Mouse (Mus musculus): Measurements from ENCODE around the gene Ccin. TPM values are rescaled to one million over a fixed set of nuclear protein-coding genes. Genes with fewer than 3 reads are reported as not detected.

Gene Ccin
- polyA plus RNA-seq, 1 experiment from 2014 or later = not detected

DNA sequence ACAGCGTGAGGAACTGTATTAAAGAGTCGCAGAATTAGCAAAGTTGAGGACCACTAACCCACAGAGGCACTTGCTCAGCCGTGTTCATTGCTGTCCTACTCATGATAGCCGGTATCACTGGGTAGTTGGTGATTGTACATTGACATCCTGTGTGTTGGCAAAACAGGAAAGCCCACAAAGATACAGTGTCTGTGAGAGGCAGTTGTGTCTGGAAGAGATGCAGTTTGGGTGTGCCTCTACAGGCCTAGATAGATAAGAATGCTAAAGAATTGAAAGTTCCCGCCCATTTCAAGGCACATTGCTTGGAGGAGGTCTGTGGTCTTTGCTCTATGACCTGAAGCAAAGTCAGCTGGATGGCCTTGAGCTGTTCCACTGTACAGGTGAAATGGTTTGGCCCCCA, 20.8 kb downstream of the Ccin start, which contains the start of gene Clta:
Gene Clta, plus strand, starts transcription at position 327 of the 400 bp plus-strand sequence.
- no peak within 1 kb of the TSS for H3K27ac ChIP-seq (ENCODE audit: low read depth, low read length)
- no peak within 1 kb of the TSS for H3K4me2 ChIP-seq (ENCODE audit: low read depth, low read length)
- no peaks in the 10 kb centered on the region for H3K36me3 ChIP-seq (ENCODE audit: control insufficient read depth, insufficient read depth, low read length)
- H3K9me3 ChIP-seq (ENCODE audit: control insufficient read depth, low read length) = no peaks in the 10 kb centered on the region
- H3K9ac ChIP-seq (replicated peaks; ENCODE audit: low read depth, low read length) = no peak within 1 kb of the TSS
- H3K4me1 ChIP-seq (ENCODE audit: control insufficient read depth, insufficient read depth, low read length) = no peaks in the 10 kb centered on the region
- no peak for ATAC-seq (ENCODE audit: low read depth)
- WGBS = 90% methylated on average over 5 of the region's 5 CpGs
- no peaks in the 10 kb centered on the region for H3K27me3 ChIP-seq (ENCODE audit: control insufficient read depth, insufficient read depth, low read length)
- H3K4me3 ChIP-seq (ENCODE audit: low read depth, low read length) = no peak within 1 kb of the TSS

- no peaks in the 10 kb centered on the region for H3K4me1 ChIP-seq (ENCODE audit: control insufficient read depth, insufficient read depth, low read length)
- no peak overlapping the region for H3K4me2 ChIP-seq (ENCODE audit: low read depth, low read length)
- no peak overlapping the region for H3K9ac ChIP-seq (replicated peaks; ENCODE audit: low read depth, low read length)
- no peak overlapping the region for H3K27ac ChIP-seq (ENCODE audit: low read depth, low read length)
- no peak for ATAC-seq (ENCODE audit: low read depth)
- no peaks in the 10 kb centered on the region for H3K27me3 ChIP-seq (ENCODE audit: control insufficient read depth, insufficient read depth, low read length)
- H3K9me3 ChIP-seq (ENCODE audit: control insufficient read depth, low read length) = no peaks in the 10 kb centered on the region
- H3K4me3 ChIP-seq (ENCODE audit: low read depth, low read length) = no peak overlapping the region
- 75% methylated on average over 3 of the region's 3 CpGs for WGBS
- H3K36me3 ChIP-seq (ENCODE audit: control insufficient read depth, insufficient read depth, low read length) = no peaks in the 10 kb centered on the region
Measured at GRCm38 (mm10) chr4:44004623-44005409, 21.5 kb downstream of the Ccin start.

- no peak overlapping the region for H3K4me2 ChIP-seq (ENCODE audit: low read depth, low read length)
Measured at GRCm38 (mm10) chr4:44010176-44010575, 26.9 kb downstream of the Ccin start.

DNA sequence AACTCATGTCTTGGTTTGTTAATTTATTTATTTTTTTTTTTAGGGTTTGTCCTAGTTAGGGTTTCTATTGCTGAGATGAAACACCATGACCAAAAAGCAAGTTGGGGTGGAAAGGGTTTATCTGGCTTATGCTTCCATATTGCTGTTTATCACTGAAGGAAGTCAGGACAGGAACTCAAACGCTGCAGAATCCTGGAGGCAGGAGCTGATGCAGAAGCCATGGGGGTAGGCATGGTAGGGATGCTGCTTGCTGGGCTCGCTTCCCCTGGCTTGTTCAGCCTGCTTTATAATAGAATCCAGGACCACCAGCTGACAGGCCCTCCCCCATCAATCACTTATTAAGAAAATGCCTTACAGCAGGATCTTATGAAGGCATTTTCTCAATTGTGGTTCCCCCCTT, 27.6 kb downstream of the Ccin start:
- no peak overlapping the region for H3K4me2 ChIP-seq (ENCODE audit: low read depth, low read length)
- no peaks in the 10 kb centered on the region for H3K9me3 ChIP-seq (ENCODE audit: control insufficient read depth, low read length)
- H3K27ac ChIP-seq (ENCODE audit: low read depth, low read length) = no peak overlapping the region
- H3K9ac ChIP-seq (replicated peaks; ENCODE audit: low read depth, low read length) = no peak overlapping the region
- WGBS = 45% methylated on average over 2 of the region's 2 CpGs
- no peaks in the 10 kb centered on the region for H3K36me3 ChIP-seq (ENCODE audit: control insufficient read depth, insufficient read depth, low read length)
- peaks cover 17% of the 10 kb centered on the region for H3K4me1 ChIP-seq (ENCODE audit: control insufficient read depth, insufficient read depth, low read length)
- no peak overlapping the region for H3K4me3 ChIP-seq (ENCODE audit: low read depth, low read length)
- no peak for ATAC-seq (ENCODE audit: low read depth)
- H3K27me3 ChIP-seq (ENCODE audit: control insufficient read depth, insufficient read depth, low read length) = no peaks in the 10 kb centered on the region

More at GRCm38 (mm10) chr4:44010176-44010575, 26.9 kb downstream of the Ccin start:
- H3K9me3 ChIP-seq (ENCODE audit: control insufficient read depth, low read length) = no peaks in the 10 kb centered on the region
- H3K4me1 ChIP-seq (ENCODE audit: control insufficient read depth, insufficient read depth, low read length) = peaks cover 17% of the 10 kb centered on the region
- H3K4me3 ChIP-seq (ENCODE audit: low read depth, low read length) = no peak overlapping the region
- no peak overlapping the region for H3K27ac ChIP-seq (ENCODE audit: low read depth, low read length)
- WGBS = 95% methylated on average over 1 of the region's 1 CpGs
- ATAC-seq (ENCODE audit: low read depth) = no peak
- no peaks in the 10 kb centered on the region for H3K27me3 ChIP-seq (ENCODE audit: control insufficient read depth, insufficient read depth, low read length)
- no peak overlapping the region for H3K9ac ChIP-seq (replicated peaks; ENCODE audit: low read depth, low read length)
- H3K36me3 ChIP-seq (ENCODE audit: control insufficient read depth, insufficient read depth, low read length) = no peaks in the 10 kb centered on the region

GRCm38 (mm10) chr4:44011799-44012198, 28.5 kb downstream of the Ccin start:
- no peak for ATAC-seq (ENCODE audit: low read depth)
- peak overlapping the region; percentile 68 for H3K4me2 ChIP-seq (ENCODE audit: low read depth, low read length)
- no peaks in the 10 kb centered on the region for H3K27me3 ChIP-seq (ENCODE audit: control insufficient read depth, insufficient read depth, low read length)
- peak overlapping the region; percentile 51 for H3K9ac ChIP-seq (replicated peaks; ENCODE audit: low read depth, low read length)
- H3K36me3 ChIP-seq (ENCODE audit: control insufficient read depth, insufficient read depth, low read length) = no peaks in the 10 kb centered on the region
- 81% methylated on average over 3 of the region's 3 CpGs for WGBS
- peak overlapping the region; percentile 98 for H3K4me3 ChIP-seq (ENCODE audit: low read depth, low read length)
- peaks cover 17% of the 10 kb centered on the region for H3K4me1 ChIP-seq (ENCODE audit: control insufficient read depth, insufficient read depth, low read length)
- H3K27ac ChIP-seq (ENCODE audit: low read depth, low read length) = peak overlapping the region; percentile 70; the same call in 1 of the 2 replicates
- no peaks in the 10 kb centered on the region for H3K9me3 ChIP-seq (ENCODE audit: control insufficient read depth, low read length)

- WGBS = under 1% methylated on average over 77 of the region's 77 CpGs
- no peaks in the 10 kb centered on the region for H3K9me3 ChIP-seq (ENCODE audit: control insufficient read depth, low read length)
- peak overlapping the region; percentile 70; the same call in 1 of the 2 replicates for H3K27ac ChIP-seq (ENCODE audit: low read depth, low read length)
- no peaks in the 10 kb centered on the region for H3K36me3 ChIP-seq (ENCODE audit: control insufficient read depth, insufficient read depth, low read length)
- peaks cover 17% of the 10 kb centered on the region for H3K4me1 ChIP-seq (ENCODE audit: control insufficient read depth, insufficient read depth, low read length)
- ATAC-seq (ENCODE audit: low read depth) = peak; percentile 99
- H3K4me2 ChIP-seq (ENCODE audit: low read depth, low read length) = peak overlapping the region; percentile 88
- peak overlapping the region; percentile 93 for H3K9ac ChIP-seq (replicated peaks; ENCODE audit: low read depth, low read length)
- H3K27me3 ChIP-seq (ENCODE audit: control insufficient read depth, insufficient read depth, low read length) = no peaks in the 10 kb centered on the region
- peak overlapping the region; percentile 98 for H3K4me3 ChIP-seq (ENCODE audit: low read depth, low read length)
Measured at GRCm38 (mm10) chr4:44012376-44013367, 29.4 kb downstream of the Ccin start.

DNA sequence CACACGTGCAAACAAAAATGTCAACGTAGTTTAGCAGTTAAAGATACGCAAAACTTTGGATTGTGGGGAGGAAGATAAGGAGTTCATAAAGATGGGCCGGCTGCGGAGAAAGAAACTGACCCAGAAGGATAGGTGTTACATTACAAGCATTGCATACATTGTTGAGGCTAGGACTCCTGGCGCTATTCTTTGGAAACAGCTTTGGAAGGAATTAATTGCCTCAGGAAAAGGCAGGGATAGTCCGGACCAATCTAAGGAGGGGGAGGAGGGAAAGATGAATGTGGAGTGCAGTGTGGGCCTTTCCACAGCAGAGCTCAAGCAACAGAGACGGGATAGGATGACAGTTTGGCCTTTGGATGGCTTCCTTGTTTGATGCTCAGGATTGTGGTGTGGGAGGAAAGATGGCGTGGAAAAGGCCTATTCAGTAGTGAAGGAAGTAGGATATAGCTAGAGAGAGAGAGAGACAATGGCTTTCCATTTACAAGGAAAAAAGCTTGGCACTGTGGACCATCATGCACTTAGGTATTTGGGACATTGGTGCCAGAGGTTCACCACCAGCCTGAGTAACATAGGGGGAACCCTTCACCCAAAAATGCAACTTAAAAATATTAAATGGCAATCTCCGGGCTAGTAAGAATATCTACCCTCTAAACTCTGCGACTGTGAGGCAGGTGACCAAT, 30.2 kb downstream of the Ccin start:
- Histone ChIP-seq H3K4me1 (ENCODE audit: control insufficient read depth, insufficient read depth, low read length) (peaks cover 17% of the 10 kb centered on the region), H3K4me3 (ENCODE audit: low read depth, low read length) (peak overlapping the region; percentile 98), H3K9ac (replicated peaks; ENCODE audit: low read depth, low read length) (peak overlapping the region; percentile 93), H3K27ac (ENCODE audit: low read depth, low read length) (no peak overlapping the region), H3K9me3 (ENCODE audit: control insufficient read depth, low read length) (no peaks in the 10 kb centered on the region), H3K4me2 (ENCODE audit: low read depth, low read length) (peak overlapping the region; percentile 88), H3K36me3 (ENCODE audit: control insufficient read depth, insufficient read depth, low read length) (no peaks in the 10 kb centered on the region), H3K27me3 (ENCODE audit: control insufficient read depth, insufficient read depth, low read length) (no peaks in the 10 kb centered on the region)
- no peak for ATAC-seq (ENCODE audit: low read depth)
- 31% methylated on average over 11 of the region's 11 CpGs for WGBS

DNA sequence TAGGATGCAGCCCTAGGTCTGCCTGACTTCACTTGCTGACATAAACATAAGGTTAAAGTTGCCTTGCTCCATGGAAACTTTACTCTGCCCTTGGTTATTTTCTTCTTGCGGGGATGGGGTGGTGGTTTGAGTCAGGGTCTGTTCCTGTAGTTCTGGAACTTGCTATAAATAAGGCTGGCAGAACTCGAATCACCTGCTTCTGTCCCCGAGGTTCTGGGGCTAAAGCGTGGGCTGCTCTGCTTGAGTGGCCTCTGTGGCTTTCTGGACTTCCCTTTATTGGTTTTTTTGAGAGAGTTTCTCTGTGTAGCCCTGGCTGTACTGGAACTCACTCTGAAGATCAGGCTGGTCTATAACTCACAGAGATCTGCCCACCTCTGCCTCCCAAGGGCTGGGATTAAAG, 32.8 kb downstream of the Ccin start:
- no peak overlapping the region for H3K27ac ChIP-seq (ENCODE audit: low read depth, low read length)
- no peak overlapping the region for H3K4me3 ChIP-seq (ENCODE audit: low read depth, low read length)
- H3K9ac ChIP-seq (replicated peaks; ENCODE audit: low read depth, low read length) = no peak overlapping the region
- no peaks in the 10 kb centered on the region for H3K27me3 ChIP-seq (ENCODE audit: control insufficient read depth, insufficient read depth, low read length)
- no peak overlapping the region for H3K4me2 ChIP-seq (ENCODE audit: low read depth, low read length)
- no peak for ATAC-seq (ENCODE audit: low read depth)
- no peaks in the 10 kb centered on the region for H3K9me3 ChIP-seq (ENCODE audit: control insufficient read depth, low read length)
- peaks cover 17% of the 10 kb centered on the region for H3K4me1 ChIP-seq (ENCODE audit: control insufficient read depth, insufficient read depth, low read length)
- 98% methylated on average over 4 of the region's 4 CpGs for WGBS
- H3K36me3 ChIP-seq (ENCODE audit: control insufficient read depth, insufficient read depth, low read length) = peaks cover 13% of the 10 kb centered on the region
